Mouse (Mus musculus) hindbrain, embryonic 15.5 days (tissue): Measurements from ENCODE around the gene Arhgap17. TPM values are rescaled to one million over a fixed set of nuclear protein-coding genes. Genes with fewer than 3 reads are reported as not detected.

Experiments used
- ATAC-seq: fragments of 200-750 bp; cut with Nextera tagmentation; 2 replicates; pipeline ENCODE4 v1.8.0; 2017; ENCODE audit warnings: low read depth, moderate number of reproducible peaks, moderate TSS enrichment; ENCODE audit not compliant: low FRiP score
- H3K27ac ChIP-seq: fragments of 300-500 bp; sonication (generic); replicated peaks from 2 replicates; pipeline ENCODE4 v1.5.1; 2015; ENCODE audit warnings: mild to moderate bottlenecking, inconsistent platforms
- H3K27me3 ChIP-seq: fragments of 300-500 bp; sonication (generic); 2 replicates; pipeline ENCODE4 v1.6.1; 2015; ENCODE audit warnings: control low read depth, inconsistent platforms
- H3K36me3 ChIP-seq: fragments of 300-500 bp; sonication (generic); 2 replicates; pipeline ENCODE4 v1.6.1; 2015; ENCODE audit warnings: control low read depth, inconsistent platforms
- H3K4me1 ChIP-seq: fragments of 300-500 bp; sonication (generic); replicated peaks from 2 replicates; pipeline ENCODE4 v1.6.1; 2015; ENCODE audit warnings: control low read depth, inconsistent platforms
- H3K4me2 ChIP-seq: fragments of 300-500 bp; sonication (generic); 2 replicates; pipeline ENCODE4 v1.6.1; 2015; ENCODE audit warnings: moderate library complexity, mild to moderate bottlenecking, inconsistent platforms
- H3K4me3 ChIP-seq: fragments of 300-500 bp; sonication (generic); 2 replicates; pipeline ENCODE4 v1.5.1; 2015; ENCODE audit warnings: mild to moderate bottlenecking, inconsistent platforms
- H3K9ac ChIP-seq: fragments of 300-500 bp; sonication (generic); 2 replicates; pipeline ENCODE4 v1.6.1; 2015; ENCODE audit warnings: inconsistent platforms
- H3K9me3 ChIP-seq: fragments of 300-500 bp; sonication (generic); 2 replicates; pipeline ENCODE4 v1.6.1; 2016; ENCODE audit warnings: control low read depth, inconsistent platforms
- WGBS: fragments of 180-500 bp; shearing (Covaris S2); methylation state at CpG from one replicate; pipeline ENCODE4 v1.1.7; 2015; 5-methylcytosine and 5-hydroxymethylcytosine counted together
- polyA plus RNA-seq: library from polyadenylated mRNA; unstranded; fragments of >200 nt; fragmentation: Nextera tagmentation; extraction: Ambion mirVana; gene quantifications from 2 replicates; pipeline ENCODE4 v1.2.1, GENCODE M21; 2015

Gene Arhgap17
- polyA plus RNA-seq, 1 experiment from 2014 or later, result 11.3 TPM

GRCm38 (mm10) chr7:123367218-123368150 lies 2.2 kb downstream of the Arhgap17 start:
- no peak overlapping the region for H3K4me3 ChIP-seq
- 76% methylated on average over 16 of the region's 16 CpGs for WGBS
- no peak for ATAC-seq
- no peaks in the 10 kb centered on the region for H3K9me3 ChIP-seq
- peak overlapping the region; percentile 96 for H3K4me2 ChIP-seq
- no peaks in the 10 kb centered on the region for H3K27me3 ChIP-seq
- H3K36me3 ChIP-seq, result no peaks in the 10 kb centered on the region
- peak overlapping the region; percentile 4; the same call in 1 of the 2 replicates for H3K9ac ChIP-seq
- peaks cover 38% of the 10 kb centered on the region for H3K4me1 ChIP-seq
- H3K27ac ChIP-seq, result no peak overlapping the region

GRCm38 (mm10) chr7:123366806-123367205 lies 2.9 kb downstream of the Arhgap17 start:
- no peak for ATAC-seq
- no peaks in the 10 kb centered on the region for H3K9me3 ChIP-seq
- no peak overlapping the region for H3K9ac ChIP-seq
- WGBS, result 70% methylated on average over 8 of the region's 8 CpGs
- H3K4me3 ChIP-seq, result no peak overlapping the region
- peak overlapping the region; percentile 9; the same call in 1 of the 2 replicates for H3K4me2 ChIP-seq
- no peak overlapping the region for H3K27ac ChIP-seq
- no peaks in the 10 kb centered on the region for H3K27me3 ChIP-seq
- H3K36me3 ChIP-seq, result no peaks in the 10 kb centered on the region
- H3K4me1 ChIP-seq, result peaks cover 38% of the 10 kb centered on the region

GRCm38 (mm10) chr7:123365876-123366741 lies 3.6 kb downstream of the Arhgap17 start:
- Histone ChIP-seq H3K4me2 (no peak overlapping the region), H3K9ac (no peak overlapping the region), H3K4me1 (peaks cover 38% of the 10 kb centered on the region), H3K27me3 (no peaks in the 10 kb centered on the region), H3K4me3 (no peak overlapping the region), H3K36me3 (no peaks in the 10 kb centered on the region), H3K9me3 (no peaks in the 10 kb centered on the region), H3K27ac (no peak overlapping the region)
- WGBS, result 77% methylated on average over 7 of the region's 7 CpGs
- no peak for ATAC-seq

GRCm38 (mm10) chr7:123363971-123364370 lies 5.7 kb downstream of the Arhgap17 start:
- WGBS, result 93% methylated on average over 8 of the region's 8 CpGs

GRCm38 (mm10) chr7:123362806-123363205 lies 6.9 kb downstream of the Arhgap17 start:
- no peak for ATAC-seq

More at GRCm38 (mm10) chr7:123363971-123364370, 5.7 kb downstream of the Arhgap17 start:
- no peak overlapping the region for H3K27ac ChIP-seq
- H3K27me3 ChIP-seq, result no peaks in the 10 kb centered on the region
- no peak overlapping the region for H3K4me3 ChIP-seq
- H3K9ac ChIP-seq, result no peak overlapping the region
- no peaks in the 10 kb centered on the region for H3K9me3 ChIP-seq
- H3K36me3 ChIP-seq, result no peaks in the 10 kb centered on the region
- no peak overlapping the region for H3K4me2 ChIP-seq
- peaks cover 30% of the 10 kb centered on the region for H3K4me1 ChIP-seq
- ATAC-seq, result no peak

GRCm38 (mm10) chr7:123361229-123361980 lies 8.3 kb downstream of the Arhgap17 start:
- Histone ChIP-seq H3K4me3 (no peak overlapping the region), H3K4me1 (peaks cover 4% of the 10 kb centered on the region), H3K27me3 (no peaks in the 10 kb centered on the region), H3K4me2 (no peak overlapping the region), H3K9ac (no peak overlapping the region), H3K9me3 (no peaks in the 10 kb centered on the region), H3K27ac (no peak overlapping the region), H3K36me3 (no peaks in the 10 kb centered on the region)
- 96% methylated on average over 7 of the region's 7 CpGs for WGBS
- ATAC-seq, result no peak

More at GRCm38 (mm10) chr7:123362806-123363205, 6.9 kb downstream of the Arhgap17 start:
- H3K9ac ChIP-seq, result no peak overlapping the region
- H3K4me2 ChIP-seq, result no peak overlapping the region
- H3K27me3 ChIP-seq, result no peaks in the 10 kb centered on the region
- peaks cover 18% of the 10 kb centered on the region for H3K4me1 ChIP-seq
- H3K4me3 ChIP-seq, result no peak overlapping the region
- H3K9me3 ChIP-seq, result no peaks in the 10 kb centered on the region
- 93% methylated on average over 3 of the region's 3 CpGs for WGBS
- no peaks in the 10 kb centered on the region for H3K36me3 ChIP-seq
- no peak overlapping the region for H3K27ac ChIP-seq

- H3K4me1 ChIP-seq, result no peaks in the 10 kb centered on the region
- H3K27ac ChIP-seq, result no peak overlapping the region
- no peak overlapping the region for H3K4me2 ChIP-seq
- no peaks in the 10 kb centered on the region for H3K27me3 ChIP-seq
- H3K9me3 ChIP-seq, result no peaks in the 10 kb centered on the region
- no peak for ATAC-seq
- no peaks in the 10 kb centered on the region for H3K36me3 ChIP-seq
- H3K4me3 ChIP-seq, result no peak overlapping the region
- no peak overlapping the region for H3K9ac ChIP-seq
- 87% methylated on average over 5 of the region's 5 CpGs for WGBS
Measured at GRCm38 (mm10) chr7:123360185-123360584, 9.5 kb downstream of the Arhgap17 start.

- no peak overlapping the region for H3K4me2 ChIP-seq
- H3K9ac ChIP-seq, result no peak overlapping the region
- no peaks in the 10 kb centered on the region for H3K36me3 ChIP-seq
- no peaks in the 10 kb centered on the region for H3K27me3 ChIP-seq
- ATAC-seq, result no peak
- H3K4me3 ChIP-seq, result no peak overlapping the region
- no peaks in the 10 kb centered on the region for H3K9me3 ChIP-seq
- no peaks in the 10 kb centered on the region for H3K4me1 ChIP-seq
- WGBS, result 67% methylated on average over 7 of the region's 7 CpGs
- H3K27ac ChIP-seq, result no peak overlapping the region
Measured at GRCm38 (mm10) chr7:123359101-123359500, 10.6 kb downstream of the Arhgap17 start.

- H3K4me2 ChIP-seq, result no peak overlapping the region
- ATAC-seq, result no peak
- no peaks in the 10 kb centered on the region for H3K9me3 ChIP-seq
- H3K9ac ChIP-seq, result no peak overlapping the region
- H3K27ac ChIP-seq, result no peak overlapping the region
- 90% methylated on average over 3 of the region's 3 CpGs for WGBS
- no peaks in the 10 kb centered on the region for H3K27me3 ChIP-seq
- H3K4me3 ChIP-seq, result no peak overlapping the region
- H3K36me3 ChIP-seq, result no peaks in the 10 kb centered on the region
- H3K4me1 ChIP-seq, result no peaks in the 10 kb centered on the region
Measured at GRCm38 (mm10) chr7:123356158-123356557, 13.6 kb downstream of the Arhgap17 start.

GRCm38 (mm10) chr7:123354851-123355250 lies 14.9 kb downstream of the Arhgap17 start:
- 97% methylated on average over 2 of the region's 2 CpGs for WGBS
- H3K4me1 ChIP-seq, result no peaks in the 10 kb centered on the region
- H3K36me3 ChIP-seq, result no peaks in the 10 kb centered on the region
- no peak overlapping the region for H3K27ac ChIP-seq
- H3K4me3 ChIP-seq, result no peak overlapping the region
- no peaks in the 10 kb centered on the region for H3K27me3 ChIP-seq
- H3K9me3 ChIP-seq, result no peaks in the 10 kb centered on the region
- H3K9ac ChIP-seq, result no peak overlapping the region
- no peak overlapping the region for H3K4me2 ChIP-seq
- no peak for ATAC-seq

- H3K4me3 ChIP-seq, result no peak overlapping the region
- no peaks in the 10 kb centered on the region for H3K27me3 ChIP-seq
- H3K36me3 ChIP-seq, result no peaks in the 10 kb centered on the region
- ATAC-seq, result no peak
- H3K4me2 ChIP-seq, result no peak overlapping the region
- no peak overlapping the region for H3K9ac ChIP-seq
- no peak overlapping the region for H3K27ac ChIP-seq
- no peaks in the 10 kb centered on the region for H3K4me1 ChIP-seq
- WGBS, result 87% methylated on average over 5 of the region's 5 CpGs
- no peaks in the 10 kb centered on the region for H3K9me3 ChIP-seq
Measured at GRCm38 (mm10) chr7:123354392-123354791, 15.3 kb downstream of the Arhgap17 start.
